Mouse (Mus musculus): ENCODE measurements around the gene Rsl1d1. TPM values are rescaled to one million over a fixed set of nuclear protein-coding genes. Genes with fewer than 3 reads are reported as not detected.
A peak's percentile ranks its signal among the peaks of the same experiment; 100 is the strongest.

The Rsl1d1 gene
- total and polyA plus RNA-seq, 3 experiments: 177 to 697 (median 495) TPM

- peaks cover 65% of the 10 kb centered on the region for H3K79me2 ChIP-seq (replicated peaks; ENCODE audit: control insufficient read depth, extremely low read depth, insufficient read depth, poor library complexity, severe bottlenecking)
- H3K9ac ChIP-seq (ENCODE audit: insufficient read depth, low read depth): peak overlapping the region; percentile 79
- H3K9me3 ChIP-seq (replicated peaks; ENCODE audit: low read length): no peaks in the 10 kb centered on the region
- H3K27ac ChIP-seq (ENCODE audit: insufficient read depth, low read depth): no peak overlapping the region
- peak overlapping the region; percentile 47 for H3K4me2 ChIP-seq (ENCODE audit: insufficient read depth, low read depth, poor library complexity, severe bottlenecking)
- DNase-seq (ENCODE audit: extremely low read depth): no peak
- H3K36me3 ChIP-seq (replicated peaks in 1 of 2; ENCODE audit: control insufficient read depth in 1 of 2, insufficient read depth in 1 of 2, low read length in 1 of 2): peaks cover 39 to 61% of the 10 kb centered on the region in 2 experiments
- H3K4me1 ChIP-seq (ENCODE audit: control insufficient read depth in 1 of 2, insufficient read depth in 2 of 2): peaks cover 3 to 67% of the 10 kb centered on the region in 2 experiments
- TF ChIP-seq TBP (conservative IDR thresholded peaks at IDR 0.05; ENCODE audit: low read depth, low read length) (no peak), CTCF (conservative IDR thresholded peaks at IDR 0.05 in 1 of 2, IDR thresholded peaks at IDR 0.05 in 1 of 2; ENCODE audit: low read depth in 2 of 2, low read length in 2 of 2) (peak in 1 of 2 experiments; percentile 59; a peak in 2 of 4 replicates), GABPA (IDR thresholded peaks at IDR 0.05; ENCODE audit: insufficient replicate concordance, low read depth, low read length) (no peak), CHD1 (IDR thresholded peaks at IDR 0.05; ENCODE audit: low read depth, low read length) (0 out of 2 replicates have a peak, but pooled peaks have one; percentile 21), MYC (IDR thresholded peaks at IDR 0.05; ENCODE audit: low read depth, low read length) (peak; percentile 53), JUND (conservative IDR thresholded peaks at IDR 0.05; ENCODE audit: low read depth, low read length) (no peak), USF2 (conservative IDR thresholded peaks at IDR 0.05; ENCODE audit: low read depth, low read length) (no peak), USF1 (IDR thresholded peaks at IDR 0.05; ENCODE audit: low read depth, low read length) (no peak)
- H3K4me3 ChIP-seq (replicated peaks in 1 of 3; ENCODE audit: low read depth in 2 of 3, low read length in 2 of 3, poor library complexity in 1 of 3): peak overlapping the region; percentile 14 to 68 (median 66)
- dilution Hi-C loops (cut with MboI; ENCODE audit: extremely low pct_ligation_motif_present, extremely low pct_unique_long_range_greater_than_20kb, low sequenced_read_pairs): no loop called here
- no peaks in the 10 kb centered on the region for H3K27me3 ChIP-seq (replicated peaks)
- in situ Hi-C loops (cut with MboI; ENCODE audit: low pct_ligation_motif_present, low pct_unique_long_range_greater_than_20kb, low sequenced_read_pairs): no loop called here
Measured at GRCm38 (mm10) chr16:11201740-11202394, 1.3 kb downstream of the Rsl1d1 start.

- H3K9me3 ChIP-seq (replicated peaks; ENCODE audit: low read length): no peaks in the 10 kb centered on the region
- no peak overlapping the region for H3K9ac ChIP-seq (ENCODE audit: insufficient read depth, low read depth)
- 0 out of 2 replicates have a peak, but pooled peaks have one; percentile 7 for TF ChIP-seq SIN3A (IDR thresholded peaks at IDR 0.05; ENCODE audit: low read length)
- TF ChIP-seq MYC (IDR thresholded peaks at IDR 0.05; ENCODE audit: low read depth, low read length): no peak
- no peak for TF ChIP-seq NELFE (IDR thresholded peaks at IDR 0.05; ENCODE audit: low read depth, low read length)
- no peak for TF ChIP-seq MAZ (IDR thresholded peaks at IDR 0.05; ENCODE audit: low read depth, low read length)
- 0 out of 2 replicates have a peak, but pooled peaks have one; percentile 14 for TF ChIP-seq CHD1 (IDR thresholded peaks at IDR 0.05; ENCODE audit: low read depth, low read length)
- TF ChIP-seq ZNF384 (IDR thresholded peaks at IDR 0.05; ENCODE audit: low read depth, low read length): peak; percentile 76
- no peaks in the 10 kb centered on the region for H3K27me3 ChIP-seq (replicated peaks)
- peaks cover 52 to 67% of the 10 kb centered on the region in 2 experiments for H3K36me3 ChIP-seq (replicated peaks in 1 of 2; ENCODE audit: control insufficient read depth in 1 of 2, insufficient read depth in 1 of 2, low read length in 1 of 2)
- H3K79me2 ChIP-seq (replicated peaks; ENCODE audit: control insufficient read depth, extremely low read depth, insufficient read depth, poor library complexity, severe bottlenecking): peaks cover 67% of the 10 kb centered on the region
- no peak overlapping the region for H3K4me2 ChIP-seq (ENCODE audit: insufficient read depth, low read depth, poor library complexity, severe bottlenecking)
- no peak for DNase-seq (ENCODE audit: extremely low read depth)
- no peak overlapping the region for H3K4me3 ChIP-seq (replicated peaks in 1 of 3; ENCODE audit: low read depth in 2 of 3, low read length in 2 of 3, poor library complexity in 1 of 3)
- no peak overlapping the region for H3K27ac ChIP-seq (ENCODE audit: insufficient read depth, low read depth)
- in situ Hi-C loops (cut with MboI; ENCODE audit: low pct_ligation_motif_present, low pct_unique_long_range_greater_than_20kb, low sequenced_read_pairs) (no loop called here), dilution Hi-C loops (cut with MboI; ENCODE audit: extremely low pct_ligation_motif_present, extremely low pct_unique_long_range_greater_than_20kb, low sequenced_read_pairs) (no loop called here)
- H3K4me1 ChIP-seq (ENCODE audit: control insufficient read depth in 1 of 2, insufficient read depth in 2 of 2): peaks cover 3 to 62% of the 10 kb centered on the region in 2 experiments
Measured at GRCm38 (mm10) chr16:11200247-11200646, 2.9 kb downstream of the Rsl1d1 start.

- H3K9ac ChIP-seq (ENCODE audit: insufficient read depth, low read depth): no peak overlapping the region
- no peaks in the 10 kb centered on the region for H3K9me3 ChIP-seq (replicated peaks; ENCODE audit: low read length)
- dilution Hi-C loops (cut with MboI; ENCODE audit: extremely low pct_ligation_motif_present, extremely low pct_unique_long_range_greater_than_20kb, low sequenced_read_pairs): no loop called here
- TF ChIP-seq E2F4 (IDR thresholded peaks at IDR 0.05; ENCODE audit: insufficient replicate concordance, low read depth, low read length): no peak
- TF ChIP-seq SMC3 (IDR thresholded peaks at IDR 0.05; ENCODE audit: low read depth, low read length): no peak
- TF ChIP-seq CHD2 (IDR thresholded peaks at IDR 0.05; ENCODE audit: low read length): no peak
- TF ChIP-seq CHD1 (IDR thresholded peaks at IDR 0.05; ENCODE audit: low read depth, low read length): no peak
- TF ChIP-seq UBTF (IDR thresholded peaks at IDR 0.05; ENCODE audit: low read depth, low read length): no peak
- no peak; the same call in 1 of the 2 replicates for TF ChIP-seq POLR2A (IDR thresholded peaks at IDR 0.05; ENCODE audit: low read depth, low read length)
- no peak for TF ChIP-seq MAX (IDR thresholded peaks at IDR 0.05; ENCODE audit: low read length)
- TF ChIP-seq PAX5 (IDR thresholded peaks at IDR 0.05; ENCODE audit: low read length): no peak
- no peak for TF ChIP-seq EP300 (IDR thresholded peaks at IDR 0.05; ENCODE audit: low read length)
- TF ChIP-seq RAD21 (IDR thresholded peaks at IDR 0.05; ENCODE audit: low read depth, low read length): no peak
- TF ChIP-seq JUN (IDR thresholded peaks at IDR 0.05; ENCODE audit: insufficient read depth, low read depth, low read length): no peak
- TF ChIP-seq TBP (conservative IDR thresholded peaks at IDR 0.05; ENCODE audit: low read depth, low read length): no peak
- TF ChIP-seq MAFK (IDR thresholded peaks at IDR 0.05; ENCODE audit: insufficient replicate concordance, low read length): no peak
- no peak for TF ChIP-seq TCF12 (IDR thresholded peaks at IDR 0.05; ENCODE audit: low read depth, low read length)
- no peak for TF ChIP-seq USF2 (conservative IDR thresholded peaks at IDR 0.05; ENCODE audit: low read depth, low read length)
- H3K4me3 ChIP-seq (replicated peaks in 1 of 3; ENCODE audit: low read depth in 2 of 3, low read length in 2 of 3, poor library complexity in 1 of 3): no peak overlapping the region
- H3K36me3 ChIP-seq (replicated peaks in 1 of 2; ENCODE audit: control insufficient read depth in 1 of 2, insufficient read depth in 1 of 2, low read length in 1 of 2): peaks cover 68 to 82% of the 10 kb centered on the region in 2 experiments
- peak; percentile 52 for DNase-seq (ENCODE audit: extremely low read depth)
- peaks cover 50% of the 10 kb centered on the region for H3K79me2 ChIP-seq (replicated peaks; ENCODE audit: control insufficient read depth, extremely low read depth, insufficient read depth, poor library complexity, severe bottlenecking)
- peaks cover 3 to 49% of the 10 kb centered on the region in 2 experiments for H3K4me1 ChIP-seq (ENCODE audit: control insufficient read depth in 1 of 2, insufficient read depth in 2 of 2)
- in situ Hi-C loops (cut with MboI; ENCODE audit: low pct_ligation_motif_present, low pct_unique_long_range_greater_than_20kb, low sequenced_read_pairs): no loop called here
- H3K27me3 ChIP-seq (replicated peaks): no peaks in the 10 kb centered on the region
- H3K4me2 ChIP-seq (ENCODE audit: insufficient read depth, low read depth, poor library complexity, severe bottlenecking): no peak overlapping the region
- no peak overlapping the region for H3K27ac ChIP-seq (ENCODE audit: insufficient read depth, low read depth)
Measured at GRCm38 (mm10) chr16:11198467-11198866, 4.7 kb downstream of the Rsl1d1 start.

Measured in CH12.LX (cell line).